Mouse (Mus musculus) kidney, postnatal 36 days (tissue): Measurements from ENCODE around the gene Tmem243.

Experiments
- DNase-seq, 2 experiments: peaks; one replicate each; pipeline ENCODE4 v3.0.0; 2021 to 2022; ENCODE audit warnings: mixed read lengths in 2 of 2

The Tmem243 gene

GRCm38 (mm10) chr5:9100207-9100848 is at the start of gene Tmem243:
Tmem243 (plus strand) TSS chr5:9100668.
- DNase-seq = peak; percentile 95 to 96

DNA sequence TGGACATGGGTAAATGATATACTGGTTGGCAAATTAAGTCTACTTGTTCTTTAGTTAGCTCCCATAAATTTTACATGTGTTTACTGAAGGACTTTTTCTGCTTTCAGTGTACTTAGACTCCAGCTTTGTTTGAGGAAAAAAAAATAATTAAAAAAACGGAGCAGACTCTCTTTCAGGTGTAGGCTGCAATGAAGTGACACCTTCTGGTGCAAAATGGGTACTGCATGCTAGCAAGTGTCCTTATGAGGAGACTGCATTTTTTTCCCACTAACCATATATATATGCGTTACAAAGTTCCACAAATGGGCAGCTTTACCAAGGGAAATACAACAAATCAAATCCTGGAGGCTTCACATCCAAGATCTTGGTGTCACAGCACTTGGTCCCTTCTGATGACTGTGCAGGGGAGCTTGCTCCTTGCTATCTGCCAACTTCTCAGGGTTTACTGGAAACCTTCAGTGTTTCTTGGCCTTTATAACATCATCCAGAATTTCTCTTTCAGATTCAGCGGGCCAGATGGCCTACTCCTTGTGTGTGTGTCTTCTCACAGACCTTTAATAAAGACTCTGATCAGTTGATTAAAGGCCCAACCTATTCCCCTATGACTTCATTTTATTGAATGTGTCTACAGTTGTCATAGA is 44.3 kb upstream of the Tmem243 start:
- peak; percentile 69 to 85 for DNase-seq

DNA sequence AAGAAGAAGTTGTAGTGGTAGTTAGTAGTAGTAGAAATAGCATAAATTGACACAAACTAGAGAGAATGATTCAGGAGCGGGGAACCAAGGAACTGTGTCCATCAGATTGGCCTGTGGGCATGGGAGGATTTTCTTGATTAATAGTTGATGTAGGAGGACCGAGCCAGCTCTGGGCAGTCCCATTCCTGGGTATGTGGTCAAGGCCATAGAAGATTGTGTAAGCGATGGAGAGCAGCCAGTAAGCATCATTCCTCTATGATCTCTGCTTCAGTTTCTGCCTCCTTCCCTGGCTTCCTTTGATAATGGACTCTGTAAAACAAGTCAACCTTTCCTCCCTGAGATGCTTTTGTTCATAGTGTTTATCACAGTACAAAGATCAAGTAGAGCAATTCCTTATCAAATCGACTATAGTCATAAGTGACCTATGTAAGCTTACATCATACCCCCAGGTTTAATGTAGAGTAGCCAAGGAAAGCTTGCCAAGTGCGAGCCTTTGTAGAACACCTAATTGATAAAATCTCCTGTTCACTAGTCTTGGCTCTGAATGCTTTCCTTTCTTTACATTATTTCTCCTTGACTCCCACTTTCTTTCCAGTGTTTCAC is 43.1 kb upstream of the Tmem243 start:
- DNase-seq = no peak

DNA sequence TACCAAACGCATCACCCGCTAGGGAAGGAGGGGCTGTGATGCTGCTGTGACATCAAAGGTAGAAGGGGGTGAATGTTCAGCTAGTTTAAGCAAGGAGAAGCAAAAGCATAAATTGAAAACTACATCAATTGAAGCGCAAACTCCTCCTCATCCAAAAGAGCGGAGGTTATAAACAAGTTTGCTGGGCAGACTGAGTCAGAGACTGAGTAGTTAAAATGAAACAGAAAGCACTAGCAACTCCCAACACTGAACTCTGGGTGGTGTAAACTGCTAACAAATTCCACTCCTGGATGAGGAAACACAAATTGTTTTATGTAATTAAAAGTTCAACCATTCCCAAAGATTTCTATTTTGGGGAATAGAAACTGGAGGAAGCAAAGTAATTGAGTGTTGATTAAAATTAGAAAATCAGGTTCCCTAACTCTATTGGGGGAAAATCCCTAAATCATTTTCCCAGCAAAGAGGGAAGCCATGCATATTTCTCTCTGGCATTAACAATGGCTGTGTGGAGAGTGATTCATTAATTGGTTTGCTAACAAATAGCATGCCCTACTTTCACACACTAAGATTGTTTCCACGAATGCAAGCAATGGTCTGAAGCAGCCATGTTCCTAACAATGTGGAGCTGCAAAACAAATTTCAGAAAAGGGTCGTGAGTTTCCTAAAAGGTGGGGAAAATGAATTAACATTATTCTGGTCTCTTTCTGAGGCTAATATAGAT is 41.0 kb upstream of the Tmem243 start:
- DNase-seq = no peak

DNA sequence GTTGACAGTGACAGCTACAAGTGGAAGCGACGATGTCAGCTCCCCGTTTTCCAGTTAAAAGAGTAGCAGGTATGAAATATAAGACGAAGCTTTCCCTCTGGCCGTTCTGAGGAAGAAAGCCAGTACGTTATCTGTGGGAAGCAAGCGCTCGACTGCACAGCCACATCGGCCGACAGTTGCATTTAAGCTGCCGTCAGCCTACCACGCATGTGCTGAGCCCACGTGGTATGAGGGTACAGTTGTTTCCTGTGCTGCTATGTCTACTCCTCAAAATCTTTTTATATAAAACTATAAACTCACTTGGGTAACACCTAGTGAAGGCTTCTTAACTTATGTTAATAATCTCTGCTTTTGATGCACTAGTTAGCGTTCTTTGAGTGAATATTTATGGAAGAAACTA is 40.2 kb upstream of the Tmem243 start:
- no peak for DNase-seq

DNA sequence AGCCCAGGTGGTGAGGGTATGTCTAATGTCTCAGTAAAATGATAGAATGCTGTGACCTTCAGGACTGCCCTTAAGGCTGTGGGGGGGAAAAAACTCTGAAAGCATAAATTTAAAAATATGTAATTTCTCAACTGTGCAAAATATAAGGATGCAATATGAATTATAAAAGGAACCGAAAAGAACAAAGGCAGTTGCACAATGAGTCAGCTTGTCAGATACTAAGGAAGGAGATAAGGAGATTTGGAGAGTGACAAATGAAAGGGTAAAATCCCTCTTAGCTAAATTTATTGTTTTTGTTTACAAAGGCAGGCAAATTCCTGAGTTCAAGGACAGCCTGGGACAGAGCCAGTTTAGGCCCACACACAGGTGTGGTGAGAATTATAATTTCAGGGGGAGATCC is 36.3 kb upstream of the Tmem243 start:
- DNase-seq = no peak

DNA sequence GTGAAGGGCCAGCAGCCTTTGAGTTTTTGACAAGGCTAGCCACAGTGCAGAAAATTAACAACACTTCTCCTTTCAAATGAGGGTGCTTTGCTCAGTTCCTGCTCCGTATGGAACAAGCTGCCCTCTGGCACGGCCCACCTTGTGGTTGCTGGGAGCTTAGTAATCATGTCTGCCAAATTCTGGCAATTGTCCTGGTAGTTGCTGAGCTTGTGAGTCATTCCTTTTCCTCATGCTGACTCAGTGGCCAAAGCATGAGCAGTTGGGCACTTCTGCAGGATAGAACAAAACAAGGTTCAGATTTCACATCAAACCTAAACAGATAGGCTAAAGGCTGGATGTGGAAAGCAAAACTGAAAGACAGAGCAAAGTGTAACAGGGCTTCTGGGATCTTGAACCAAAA is 31.6 kb upstream of the Tmem243 start:
- peak; percentile 32 to 44 for DNase-seq

- no peak for DNase-seq
Observed at GRCm38 (mm10) chr5:9069599-9070209, 30.8 kb upstream of the Tmem243 start.

- DNase-seq = no peak
Observed at GRCm38 (mm10) chr5:9071360-9071759, 29.1 kb upstream of the Tmem243 start.

- peak; percentile 19 to 42 for DNase-seq
Observed at GRCm38 (mm10) chr5:9073177-9073854, 27.2 kb upstream of the Tmem243 start.

GRCm38 (mm10) chr5:9079773-9080501 is 20.5 kb upstream of the Tmem243 start:
- no peak for DNase-seq

DNA sequence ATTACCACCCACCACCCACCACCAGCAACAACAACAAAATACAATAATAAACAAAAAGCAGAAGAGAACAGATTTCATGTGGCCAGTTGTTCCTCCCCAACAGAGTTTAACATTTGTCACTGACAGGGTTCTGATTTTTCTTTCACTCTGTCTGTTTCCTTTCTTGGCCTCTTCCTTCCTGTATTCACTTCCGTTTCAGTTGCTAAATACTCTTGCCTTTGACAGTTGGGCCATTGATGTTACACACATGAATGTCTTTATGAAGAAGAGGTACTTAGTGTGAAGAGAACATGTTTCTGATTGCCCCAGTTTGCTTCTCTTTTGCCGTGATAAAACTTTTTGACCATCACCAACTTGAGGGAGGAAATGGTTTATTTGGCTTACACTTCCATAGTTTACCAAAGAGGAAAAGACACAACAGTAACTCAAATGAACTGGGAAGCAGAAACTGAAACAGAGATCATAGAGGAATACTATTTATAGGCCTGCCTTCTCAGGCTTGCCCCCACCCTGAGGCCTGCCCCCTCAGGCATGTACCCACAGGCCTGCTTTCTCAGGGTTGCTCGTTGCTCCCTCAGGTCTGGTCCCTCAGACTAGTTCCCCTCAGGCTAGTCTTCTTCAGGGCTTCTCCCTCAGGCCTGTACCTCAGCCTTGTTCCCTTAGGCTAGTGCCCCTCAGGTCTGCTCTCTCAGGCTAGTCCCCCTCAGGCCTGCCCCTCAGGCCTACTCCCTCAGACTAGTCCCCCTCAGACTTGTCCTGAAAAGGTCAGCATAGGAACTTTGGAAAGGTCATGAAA is 13.3 kb upstream of the Tmem243 start:
- no peak for DNase-seq

DNA sequence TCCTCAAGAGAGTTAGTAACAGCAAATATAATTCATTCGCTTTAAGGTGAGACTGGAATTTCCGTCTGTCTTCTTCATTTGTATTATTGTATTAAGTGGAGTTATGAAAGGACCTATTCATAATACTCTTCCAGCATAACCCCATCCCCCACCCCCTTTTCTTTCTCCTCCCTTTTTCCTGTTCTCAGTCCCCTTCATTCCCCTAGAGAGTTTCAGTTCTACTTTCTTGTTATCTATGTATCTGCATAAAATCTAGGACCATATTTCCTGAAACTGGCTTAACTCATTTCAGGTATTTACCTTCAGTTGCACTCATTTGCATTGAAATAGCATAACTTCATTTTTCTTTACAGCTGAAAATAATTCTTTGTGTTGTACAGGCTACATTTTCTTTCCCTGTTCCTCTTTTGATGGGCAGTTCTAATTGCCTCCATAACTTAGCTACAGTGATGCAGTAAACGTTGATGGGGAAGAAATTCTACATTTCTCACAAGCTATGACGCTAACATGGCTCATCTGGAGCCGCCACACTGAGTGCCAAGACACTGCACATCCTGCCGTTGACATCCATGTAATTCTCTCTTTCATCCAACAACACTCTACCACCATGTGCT is 9.9 kb upstream of the Tmem243 start:
- DNase-seq = no peak

- DNase-seq = no peak
Observed at GRCm38 (mm10) chr5:9092716-9093115, 7.8 kb upstream of the Tmem243 start.

DNA sequence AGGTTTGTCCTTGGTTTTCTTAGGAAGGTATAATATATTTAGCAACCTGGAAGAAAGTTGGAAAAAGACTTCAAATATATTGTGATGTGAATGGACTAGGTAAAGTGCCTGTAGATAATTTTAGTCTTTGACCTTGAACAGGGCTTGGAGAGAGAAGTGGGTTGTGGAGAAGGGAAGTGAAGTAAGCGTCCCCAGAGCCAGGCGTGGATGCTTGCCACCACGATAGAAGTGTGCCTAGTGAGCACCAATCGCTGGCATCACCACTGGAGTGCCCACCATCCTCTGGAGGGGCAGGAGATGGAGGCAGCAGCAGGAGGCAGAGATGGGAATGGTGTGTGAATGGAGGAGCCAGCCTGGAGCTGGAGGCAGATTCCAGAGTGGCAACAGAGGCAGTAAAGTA is 7.0 kb upstream of the Tmem243 start:
- DNase-seq = no peak

DNA sequence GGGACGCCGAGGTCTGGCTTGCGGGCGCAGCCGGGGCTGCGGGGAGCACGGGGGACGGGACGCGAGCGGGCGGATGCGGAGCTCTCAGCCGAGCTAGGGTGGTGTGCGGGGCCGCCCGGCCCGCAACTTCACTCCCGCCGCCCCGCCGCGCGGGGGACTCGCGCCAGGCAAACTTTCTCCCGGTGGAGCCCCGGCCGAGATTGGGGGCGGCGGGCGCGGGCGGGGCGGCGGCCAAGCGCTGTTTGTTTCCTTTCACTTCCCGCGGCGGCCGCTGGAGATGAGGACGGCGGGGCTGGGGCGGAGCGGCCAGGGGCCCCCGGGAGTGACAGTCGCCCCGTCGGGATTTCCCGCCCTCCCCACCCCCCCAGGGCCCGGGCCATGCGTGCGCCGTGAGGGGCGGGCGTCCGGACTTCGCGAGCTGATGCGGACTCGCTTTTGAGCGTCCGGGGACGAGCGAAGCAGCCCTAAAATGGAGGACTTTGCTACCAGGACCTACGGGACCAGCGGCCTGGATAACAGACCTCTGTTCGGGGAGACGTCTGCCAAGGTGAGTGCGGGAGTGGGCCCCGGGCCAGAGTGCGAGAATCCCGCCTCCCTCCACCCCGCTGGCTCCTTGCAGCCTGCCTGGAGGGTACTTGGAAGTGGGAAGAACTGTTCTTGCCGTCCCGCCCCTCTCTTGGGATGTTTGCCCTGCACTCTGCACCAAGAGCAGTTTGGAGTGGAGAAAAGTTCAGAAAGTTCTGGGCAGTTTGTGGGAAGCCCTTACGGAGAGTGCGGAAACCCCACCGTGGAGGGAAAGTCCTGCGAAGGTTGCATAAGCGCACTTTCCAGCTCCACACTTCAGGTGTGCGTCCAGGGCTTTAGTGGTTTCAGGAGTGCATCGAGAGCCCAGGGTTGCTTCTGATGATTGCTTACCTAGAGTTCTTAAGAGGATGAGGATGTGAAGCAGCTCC is 657 bp downstream of the Tmem243 start:
- peak; percentile 45 to 73 for DNase-seq

DNA sequence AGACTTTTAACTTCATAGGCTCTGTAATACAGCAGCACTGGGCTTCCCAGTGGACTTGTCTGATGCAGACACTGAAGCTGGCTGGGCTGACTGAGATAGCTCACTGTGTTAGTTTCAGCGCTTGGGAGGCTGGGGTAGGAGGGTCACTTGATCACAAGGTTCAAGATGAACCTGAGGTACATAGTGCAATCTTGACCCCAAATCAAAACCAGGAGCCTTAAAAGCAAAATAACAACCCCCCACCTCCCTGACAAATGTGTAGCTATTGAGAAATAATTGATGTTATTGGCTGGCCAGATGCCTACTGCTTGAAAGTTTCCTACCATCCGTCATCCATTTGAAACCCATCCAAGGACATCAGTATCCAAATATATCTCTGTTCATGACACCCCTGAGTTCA is 2.2 kb downstream of the Tmem243 start:
- DNase-seq = no peak

- DNase-seq = no peak
Observed at GRCm38 (mm10) chr5:9103958-9104357, 3.5 kb downstream of the Tmem243 start.

DNA sequence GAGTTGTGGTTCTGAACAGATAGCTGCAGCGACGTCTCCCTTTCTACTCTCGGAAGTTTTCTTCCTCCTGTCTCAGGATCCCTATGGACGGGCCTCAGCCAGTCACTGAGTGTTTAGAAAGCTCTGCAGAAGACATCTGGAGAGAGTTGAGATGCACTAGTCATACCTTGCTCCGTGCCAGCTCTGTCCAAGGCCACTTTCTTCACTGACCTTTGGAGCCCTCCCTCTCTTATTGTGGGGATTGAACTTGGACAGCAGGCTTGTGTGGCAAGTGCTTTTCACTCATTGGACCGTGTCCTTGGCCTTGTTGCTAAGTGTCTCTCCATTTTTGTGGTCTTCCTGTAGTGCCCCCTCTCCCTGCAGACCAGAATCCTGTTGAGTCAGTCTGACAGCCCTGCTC is 6.3 kb downstream of the Tmem243 start:
- DNase-seq = peak; percentile 62 to 67
